Mouse (Mus musculus): ENCODE data around the gene Olfr571. TPM values are rescaled to one million over a fixed set of nuclear protein-coding genes. Genes with fewer than 3 reads are reported as not detected.

Olfr571 gene
- not detected in 2 replicates for polyA plus RNA-seq (2012; rRNA removed)

DNA sequence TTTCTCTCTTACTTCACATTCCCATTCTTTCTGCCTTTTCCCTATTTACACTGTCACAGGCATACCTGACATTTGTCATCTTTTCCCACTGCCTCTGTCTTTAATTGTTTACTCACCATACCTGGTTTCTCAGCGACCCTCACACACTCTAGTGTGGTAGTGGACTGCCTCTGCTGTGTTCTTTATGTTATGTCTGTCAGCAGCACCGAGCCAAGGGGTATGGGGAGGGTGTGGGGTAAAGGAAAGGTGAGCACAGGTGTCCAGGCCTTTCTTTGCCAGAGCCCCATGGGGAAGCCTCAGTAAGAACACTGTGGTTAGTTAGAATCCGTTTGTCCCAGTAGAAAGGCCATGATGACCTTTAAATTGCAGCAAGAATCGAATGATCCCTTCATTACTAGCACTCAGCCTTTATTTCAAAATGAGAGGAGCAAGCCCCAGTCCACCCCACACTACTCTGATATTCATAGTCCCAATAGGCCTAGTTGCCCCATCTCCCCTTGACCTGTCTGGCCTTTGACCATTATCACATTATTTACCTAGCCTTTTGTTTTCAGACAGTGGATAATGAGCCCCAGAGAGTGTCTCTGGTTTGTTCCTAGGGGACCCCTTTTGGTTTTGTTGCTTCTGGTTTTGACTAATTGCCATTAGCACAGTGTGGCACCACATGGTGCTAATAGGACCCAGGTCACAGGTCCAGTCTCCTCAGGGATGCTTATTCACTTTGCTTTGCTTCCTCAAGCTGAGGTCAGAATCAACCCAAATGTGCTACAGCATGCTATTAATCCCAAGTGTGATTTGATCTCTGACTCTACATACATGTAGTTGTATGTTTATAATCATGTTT is at the start of gene Olfr571:
Olfr571 (minus strand) TSS at position 505 of the 844 bp plus-strand sequence.

DNA sequence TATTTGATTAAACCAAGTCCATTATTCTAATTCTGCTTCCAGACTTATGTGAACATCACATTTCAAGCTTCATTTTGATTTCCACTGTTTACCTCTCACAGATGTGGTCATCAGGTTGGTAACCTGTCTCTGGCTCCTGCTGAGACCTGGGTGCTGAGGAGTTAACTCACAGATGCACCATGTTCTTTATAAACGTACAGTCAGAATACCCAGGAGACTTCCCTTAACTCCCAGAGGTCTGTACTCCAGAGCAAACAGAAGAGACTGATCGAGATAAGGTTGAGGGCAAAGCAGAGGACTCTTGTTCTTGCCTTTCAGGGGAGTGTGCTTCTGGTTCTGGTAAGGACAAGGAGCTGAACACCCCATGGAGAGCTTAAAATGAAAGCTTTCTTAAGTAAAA is 45.0 kb upstream of the Olfr571 start, which contains the start of gene Olfr576:
Olfr576 (plus strand) TSS at position 301 of the 400 bp plus-strand sequence.

DNA sequence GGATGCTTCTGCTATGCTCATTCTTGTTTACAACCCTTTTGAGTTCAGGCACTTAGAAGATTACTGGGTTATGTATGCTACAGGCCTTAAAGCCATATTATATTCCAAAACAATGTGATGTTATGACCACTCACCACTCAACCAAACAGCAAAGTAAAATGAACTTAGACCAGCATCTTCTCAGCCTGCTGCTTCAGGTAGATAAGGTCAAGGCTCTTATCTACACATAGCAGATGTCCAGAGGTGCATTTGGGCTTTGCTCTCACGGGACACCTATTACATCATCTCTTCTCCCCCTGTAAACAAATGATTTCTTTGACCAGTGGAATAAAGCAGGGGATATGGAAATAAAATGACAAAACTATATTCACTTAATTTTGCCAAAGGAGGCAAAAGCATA is 41.3 kb upstream of the Olfr571 start, which contains the start of gene Olfr575:
Olfr575 (minus strand) TSS at position 183 of the 400 bp plus-strand sequence.

DNA sequence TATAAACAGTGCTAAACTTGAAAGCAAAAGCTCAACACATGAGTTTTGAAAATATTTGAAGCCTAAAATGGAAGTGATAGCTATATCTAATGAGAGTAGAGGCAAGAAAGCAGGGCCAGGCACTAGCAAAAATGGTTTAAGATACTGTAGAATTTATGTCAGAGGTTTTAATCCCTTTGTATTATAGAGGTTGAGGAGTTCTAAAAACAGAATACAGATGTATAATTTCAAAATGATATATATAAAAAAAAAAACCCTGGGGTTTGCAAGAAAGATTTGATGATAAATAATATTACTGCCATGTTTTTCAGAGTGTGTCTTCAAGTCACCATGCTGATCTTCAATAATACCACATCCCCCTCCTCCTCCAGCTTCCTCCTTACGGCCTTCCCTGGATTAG is 30.8 kb upstream of the Olfr571 start, which contains the start of gene Olfr574:
Olfr574 (plus strand) TSS at position 301 of the 400 bp plus-strand sequence.

DNA sequence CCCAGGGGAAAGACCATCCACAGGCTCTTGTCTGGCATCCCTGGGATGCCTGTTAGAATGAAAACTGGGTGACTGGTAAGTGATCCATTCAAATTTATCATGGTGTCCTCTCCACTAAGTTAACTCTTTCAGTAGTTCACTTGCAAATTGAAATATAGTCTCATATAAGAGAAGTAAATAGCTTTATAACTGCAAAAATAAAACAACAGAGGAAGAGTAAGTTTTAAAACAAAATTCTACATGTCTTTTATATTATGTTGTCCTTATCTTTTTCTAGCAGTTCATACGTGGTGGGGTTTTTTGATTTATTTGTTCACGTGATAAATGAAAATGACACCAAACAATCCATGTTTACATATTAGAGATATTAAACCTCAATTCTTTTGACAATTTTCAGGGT is 25.1 kb upstream of the Olfr571 start, which contains the start of gene Olfr573-ps1:
Olfr573-ps1 (minus strand) TSS at position 101 of the 400 bp plus-strand sequence.

DNA sequence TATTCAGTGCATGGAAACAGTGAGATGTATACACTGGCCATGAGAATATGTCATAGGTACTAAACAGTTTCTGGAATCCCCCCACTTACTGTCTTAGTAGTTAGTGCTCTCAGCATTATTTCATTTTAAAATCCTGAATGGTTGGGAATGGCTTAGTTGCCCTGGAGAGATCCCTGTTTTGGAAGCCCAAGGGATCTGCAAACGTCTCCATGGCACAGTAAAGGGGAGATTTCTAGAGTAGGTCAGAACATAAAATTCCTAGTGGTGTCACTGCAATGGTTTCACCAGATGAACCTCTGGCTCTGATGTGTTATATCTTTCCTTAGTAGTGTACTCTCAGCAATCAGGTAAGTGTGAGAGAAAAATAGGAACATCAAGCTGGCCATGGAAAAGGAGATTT is 6.8 kb upstream of the Olfr571 start, which contains the start of gene Olfr572:
Olfr572 (plus strand) TSS at position 301 of the 400 bp plus-strand sequence.

DNA sequence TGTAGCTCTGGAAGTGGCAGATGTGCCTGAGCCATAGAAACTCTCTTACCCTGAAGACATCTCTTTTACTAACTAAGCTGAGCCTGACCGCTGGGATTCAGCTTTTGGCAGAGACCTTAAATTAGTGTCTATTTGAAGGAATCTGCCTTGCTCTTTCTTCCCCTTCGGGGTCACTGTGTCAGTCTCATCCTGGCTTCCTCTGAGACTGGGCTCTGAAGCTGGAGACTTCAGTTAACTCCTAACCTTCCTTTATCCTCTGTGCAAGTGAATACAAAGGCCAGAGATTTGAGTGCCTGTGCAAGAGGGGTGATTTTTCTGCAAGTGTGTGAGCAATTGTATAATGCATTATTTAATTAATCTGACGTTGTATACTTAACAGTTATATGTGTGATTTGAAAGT is 26.6 kb downstream of the Olfr571 start, which contains the start of gene Olfr569:
Olfr569 (minus strand) TSS at position 101 of the 400 bp plus-strand sequence.

DNA sequence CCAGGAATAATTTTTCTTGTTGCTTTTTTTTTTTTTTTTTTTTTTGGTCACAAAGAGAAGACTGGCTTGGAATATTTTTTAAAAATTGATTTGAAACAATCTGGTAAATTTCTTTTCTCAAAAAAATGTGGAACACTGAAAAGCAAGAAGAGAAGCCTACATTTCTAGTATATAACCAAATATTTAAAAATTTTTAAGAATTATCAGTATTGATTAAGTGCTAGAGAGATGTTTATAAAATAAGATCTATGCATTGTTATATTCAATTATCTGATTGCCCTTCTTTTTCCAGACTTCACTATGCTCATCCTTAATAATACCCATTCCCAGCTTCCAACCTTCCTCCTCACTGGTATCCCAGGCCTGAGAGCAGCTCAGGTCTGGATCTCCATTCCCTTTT is 40.5 kb downstream of the Olfr571 start, which contains the start of gene Olfr568:
Olfr568 (plus strand) TSS at position 301 of the 400 bp plus-strand sequence.

DNA sequence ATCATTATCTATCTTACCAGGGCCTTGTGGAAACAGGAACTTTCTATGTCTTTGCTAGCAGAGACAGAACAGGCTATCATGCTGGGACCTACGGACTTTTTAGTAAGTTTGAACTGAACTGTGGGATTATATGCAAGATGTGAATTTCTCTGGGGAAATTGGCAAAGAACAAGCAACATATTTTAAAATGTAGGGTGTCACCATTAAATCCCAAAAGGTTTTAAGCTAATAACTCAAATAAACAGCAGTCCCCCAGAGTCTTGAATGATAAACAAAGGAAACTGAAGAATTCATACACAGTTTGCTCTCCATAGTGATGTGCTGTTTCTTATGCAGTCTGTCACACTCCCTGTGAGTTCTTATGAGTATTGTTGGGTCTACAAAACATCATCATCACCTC is 58.7 kb downstream of the Olfr571 start, which contains the start of gene Olfr566:
Olfr566 (minus strand) TSS at position 101 of the 400 bp plus-strand sequence.

Other genes starting within 250 kb of the Olfr571 start
- 14.6 and 19.4 TPM in 2 replicates for gene Trim68, start 230.2 kb downstream of the Olfr571 start, polyA plus RNA-seq (2012; rRNA removed)
- not detected in 2 replicates for gene Olfr557, start 221.6 kb downstream of the Olfr571 start, polyA plus RNA-seq (2012; rRNA removed)
- gene Olfr558, start 215.3 kb downstream of the Olfr571 start, polyA plus RNA-seq (2012; rRNA removed): 3.2 and 3.3 TPM in 2 replicates
- gene Olfr33, start 198.5 kb downstream of the Olfr571 start, polyA plus RNA-seq (2012; rRNA removed): not detected in 2 replicates
- not detected in 2 replicates for gene Olfr559, start 190.0 kb downstream of the Olfr571 start, polyA plus RNA-seq (2012; rRNA removed)
- gene Olfr560, start 158.2 kb downstream of the Olfr571 start, polyA plus RNA-seq (2012; rRNA removed): not detected in 2 replicates
- gene Olfr78, start 158.1 kb downstream of the Olfr571 start, polyA plus RNA-seq (2012; rRNA removed): 2.1 and 3.6 TPM in 2 replicates
- gene Olfr561, start 146.3 kb downstream of the Olfr571 start, polyA plus RNA-seq (2012; rRNA removed): not detected in 2 replicates
- not detected in 2 replicates for gene Olfr564, start 114.1 kb downstream of the Olfr571 start, polyA plus RNA-seq (2012; rRNA removed)
- gene Olfr566, start 58.8 kb downstream of the Olfr571 start, polyA plus RNA-seq (2012; rRNA removed): not detected in 2 replicates
- gene Olfr568, start 40.4 kb downstream of the Olfr571 start, polyA plus RNA-seq (2012; rRNA removed): not detected in 2 replicates
- gene Olfr569, start 26.7 kb downstream of the Olfr571 start, polyA plus RNA-seq (2012; rRNA removed): not detected in 2 replicates
- gene Olfr570, start 23.0 kb downstream of the Olfr571 start, polyA plus RNA-seq (2012; rRNA removed): not detected in 2 replicates
- gene Olfr572, start 6.9 kb upstream of the Olfr571 start, polyA plus RNA-seq (2012; rRNA removed): not detected in 2 replicates
- not detected in 2 replicates for gene Olfr573-ps1, start 25.0 kb upstream of the Olfr571 start, polyA plus RNA-seq (2012; rRNA removed)
- gene Olfr574, start 30.9 kb upstream of the Olfr571 start, polyA plus RNA-seq (2012; rRNA removed): not detected in 2 replicates
- gene Olfr575, start 41.2 kb upstream of the Olfr571 start, polyA plus RNA-seq (2012; rRNA removed): not detected in 2 replicates
- gene Olfr576, start 45.1 kb upstream of the Olfr571 start, polyA plus RNA-seq (2012; rRNA removed): not detected in 2 replicates
- not detected in 2 replicates for gene Olfr577, start 58.4 kb upstream of the Olfr571 start, polyA plus RNA-seq (2012; rRNA removed)
- not detected in 2 replicates for gene Olfr578, start 71.8 kb upstream of the Olfr571 start, polyA plus RNA-seq (2012; rRNA removed)
- not detected in 2 replicates for gene Olfr582, start 120.5 kb upstream of the Olfr571 start, polyA plus RNA-seq (2012; rRNA removed)
- gene Olfr583, start 133.8 kb upstream of the Olfr571 start, polyA plus RNA-seq (2012; rRNA removed): not detected in 2 replicates
- gene Olfr584, start 164.3 kb upstream of the Olfr571 start, polyA plus RNA-seq (2012; rRNA removed): not detected in 2 replicates
- gene Olfr585, start 180.2 kb upstream of the Olfr571 start, polyA plus RNA-seq (2012; rRNA removed): not detected in 2 replicates
- not detected in 2 replicates for gene Olfr586, start 208.1 kb upstream of the Olfr571 start, polyA plus RNA-seq (2012; rRNA removed)
- gene Olfr588-ps1, start 223.3 kb upstream of the Olfr571 start, polyA plus RNA-seq (2012; rRNA removed): not detected in 2 replicates
- not detected in 2 replicates for gene Olfr589, start 238.8 kb upstream of the Olfr571 start, polyA plus RNA-seq (2012; rRNA removed)